In genomic region chr1:79858389-79858994, GRCm38 (mm10) we compare ENCODE assay signal across 8 mouse cellular contexts. TPM values are rescaled to one million over a fixed set of nuclear protein-coding genes. Genes with fewer than 3 reads are reported as not detected.
DNase-seq lines count a peak whose midpoint lies in the region; ATAC-seq lines count a peak whose summit lies in the region.

No protein-coding gene starts in this region.

- H3K27me3 ChIP-seq in erythroblast, embryonic 14.5 days (ENCODE audit: control insufficient read depth), result peaks cover 43% of the 10 kb centered on the region
- H3K27me3 ChIP-seq in heart, embryonic 14.5 days (ENCODE audit: control insufficient read depth, insufficient read depth, low read length), result no peaks in the 10 kb centered on the region
- H3K27me3 ChIP-seq in stomach, embryonic 16.5 days (ENCODE audit: control insufficient read depth, insufficient read depth, low read length), result no peaks in the 10 kb centered on the region

- H3K36me3 ChIP-seq in erythroblast, embryonic 14.5 days (ENCODE audit: control insufficient read depth), result no peaks in the 10 kb centered on the region
- H3K36me3 ChIP-seq in heart, embryonic 14.5 days (ENCODE audit: control insufficient read depth, insufficient read depth, low read length), result no peaks in the 10 kb centered on the region
- H3K36me3 ChIP-seq in stomach, embryonic 16.5 days (ENCODE audit: control insufficient read depth, insufficient read depth, low read length), result no peaks in the 10 kb centered on the region

- H3K4me3 ChIP-seq in erythroblast, embryonic 14.5 days (replicated peaks), result peak overlapping the region; percentile 42
- peak overlapping the region; percentile 72 to 80 for H3K4me3 ChIP-seq in heart, embryonic 14.5 days (ENCODE audit: control insufficient read depth in 1 of 2, insufficient read depth in 1 of 2, low read depth in 1 of 2, low read length in 2 of 2)
- H3K4me3 ChIP-seq in stomach, embryonic 16.5 days (replicated peaks; ENCODE audit: low read length), result peak overlapping the region; percentile 70

- ATAC-seq in erythroblast, adult 5-6 weeks (replicated peaks; ENCODE audit: low FRiP score, poor library complexity, severe bottlenecking), result no peak
- ATAC-seq in heart, embryonic 14.5 days (ENCODE audit: insufficient number of reproducible peaks, insufficient read depth, low FRiP score, low read depth), result peak; percentile 54; the same call in 1 of the 2 replicates
- ATAC-seq in stomach, embryonic 16.5 days (ENCODE audit: insufficient read depth, low FRiP score), result peak; percentile 45

- WGBS in heart, embryonic 14.5 days, result 0% methylated on average over 61 of the region's 76 CpGs
- WGBS in stomach, embryonic 16.5 days, result under 1% methylated on average over 61 of the region's 76 CpGs

- peak; percentile 46 for DNase-seq in CD4-positive, CD25-positive, alpha-beta regulatory T cell, adult 2 months (ENCODE audit: low read depth, low spot score)
- peak; percentile 62 for DNase-seq in embryo, embryonic 10 days (ENCODE audit: low spot score)
- DNase-seq in kidney, postnatal 4 days, result peak; percentile 67 to 74
- DNase-seq in mesoderm, embryonic 11.5 days (ENCODE audit: low read depth, low spot score), result peak; percentile 53

- H3K27ac ChIP-seq in heart, embryonic 14.5 days (replicated peaks in 1 of 2; ENCODE audit: control insufficient read depth in 1 of 2, insufficient read depth in 1 of 2, low read depth in 2 of 2, low read length in 2 of 2), result peak overlapping the region in 1 of 2 experiments; percentile 53; a peak in 1 of 4 replicates
- H3K27ac ChIP-seq in stomach, embryonic 16.5 days (ENCODE audit: low read length), result no peak overlapping the region

- H3K9me3 ChIP-seq in erythroblast, embryonic 14.5 days (ENCODE audit: control insufficient read depth, low read length), result no peaks in the 10 kb centered on the region
- no peaks in the 10 kb centered on the region for H3K9me3 ChIP-seq in heart, embryonic 14.5 days (ENCODE audit: control insufficient read depth, low read length)
- H3K9me3 ChIP-seq in stomach, embryonic 16.5 days (replicated peaks; ENCODE audit: control insufficient read depth, low read length), result no peaks in the 10 kb centered on the region

- H3K4me2 ChIP-seq in heart, embryonic 14.5 days (ENCODE audit: low read length), result peak overlapping the region; percentile 95
- peak overlapping the region; percentile 92 for H3K4me2 ChIP-seq in stomach, embryonic 16.5 days (ENCODE audit: low read depth, low read length)

- peak overlapping the region; percentile 87 for H3K9ac ChIP-seq in heart, embryonic 14.5 days (ENCODE audit: low read length)
- H3K9ac ChIP-seq in stomach, embryonic 16.5 days (ENCODE audit: low read length), result peak overlapping the region; percentile 79

- no peaks in the 10 kb centered on the region for H3K4me1 ChIP-seq in erythroblast, embryonic 14.5 days (ENCODE audit: control insufficient read depth)
- H3K4me1 ChIP-seq in heart, embryonic 14.5 days (ENCODE audit: control insufficient read depth in 2 of 2, insufficient read depth in 2 of 2, low read length in 2 of 2), result peaks cover 10 to 35% of the 10 kb centered on the region in 2 experiments
- H3K4me1 ChIP-seq in stomach, embryonic 16.5 days (ENCODE audit: control insufficient read depth, insufficient read depth, low read length), result peaks cover 13% of the 10 kb centered on the region

RNA-seq across cellular contexts. Expression of gene Serpine2, which starts 2.5 kb away (rescaled TPM):
- polyA plus RNA-seq in erythroblast, embryonic 14.5 days (2012), result 0.02 TPM in 2 replicates
- total RNA-seq in erythroblast, adult 5-6 weeks (2015; ENCODE audit: low replicate concordance), result 6.9 and 38.2 TPM in 2 replicates
- 3.3 and 6.8 TPM in 2 replicates for total RNA-seq in erythroblast, adult 5-6 weeks (2017; ENCODE audit: low replicate concordance)
- polyA plus RNA-seq in heart, embryonic 14.5 days (2014; fragmentation: Nextera tagmentation; extraction: Ambion mirVana), result 128 and 156 TPM in 2 replicates
- 88.1 and 96.3 TPM in 2 replicates for polyA plus RNA-seq in stomach, embryonic 16.5 days (2015; fragmentation: Nextera tagmentation; extraction: Ambion mirVana)

Comparison
In these comparisons a context has a peak if more than half of its experiments do, and no peak if none do; other contexts are left out.
1. RNA of gene Serpine2, which starts 2.5 kb away (polyA plus RNA-seq): 128 to 156 TPM in heart, embryonic 14.5 days and 88.1 to 96.3 TPM in stomach, embryonic 16.5 days; 0.02 TPM in erythroblast, embryonic 14.5 days; every median in the first group is over 10 times any median in the second.
2. Peak in every context shown above with its lines, with median percentiles within 50 percentile points of each other: H3K4me3 ChIP-seq and DNase-seq.